Mouse (Mus musculus) forebrain, embryonic 12.5 days (tissue): ENCODE data around the gene Rab14. TPM values are rescaled to one million over a fixed set of nuclear protein-coding genes. Genes with fewer than 3 reads are reported as not detected.

Experiments
- ATAC-seq: fragments of 200-750 bp; cut with Nextera tagmentation; 2 replicates; pipeline ENCODE4 v1.8.0; 2017; ENCODE audit warnings: moderate TSS enrichment; ENCODE audit not compliant: low FRiP score
- H3K27ac ChIP-seq: fragments of 300-500 bp; sonication (generic); 2 replicates; pipeline ENCODE4 v1.5.1; 2016; ENCODE audit warnings: mild to moderate bottlenecking
- H3K27me3 ChIP-seq: fragments of 300-500 bp; sonication (generic); 2 replicates; pipeline ENCODE4 v1.6.1; 2016; ENCODE audit warnings: mild to moderate bottlenecking
- H3K36me3 ChIP-seq: fragments of 300-500 bp; sonication (generic); replicated peaks from 2 replicates; pipeline ENCODE4 v1.6.1; 2016; ENCODE audit warnings: mild to moderate bottlenecking
- H3K4me1 ChIP-seq: fragments of 300-500 bp; sonication (generic); 2 replicates; pipeline ENCODE4 v1.6.1; 2016
- H3K4me2 ChIP-seq: fragments of 300-500 bp; sonication (generic); 2 replicates; pipeline ENCODE4 v1.6.1; 2016; ENCODE audit warnings: mild to moderate bottlenecking, moderate library complexity
- H3K4me3 ChIP-seq: fragments of 300-500 bp; sonication (generic); replicated peaks from 2 replicates; pipeline ENCODE4 v1.5.1; 2016; ENCODE audit warnings: mild to moderate bottlenecking
- H3K9ac ChIP-seq: fragments of 300-500 bp; sonication (generic); 2 replicates; pipeline ENCODE4 v1.6.1; 2016; ENCODE audit warnings: mild to moderate bottlenecking
- H3K9me3 ChIP-seq: fragments of 300-500 bp; sonication (generic); 2 replicates; pipeline ENCODE4 v1.6.1; 2016
- WGBS: fragments of 180-500 bp; shearing (Covaris S2); methylation state at CpG from one replicate; pipeline ENCODE4 v1.1.7; 2016; 5-methylcytosine and 5-hydroxymethylcytosine counted together
- polyA plus RNA-seq: library from polyadenylated mRNA; unstranded; fragments of >200 nt; fragmentation: Nextera tagmentation; extraction: Ambion mirVana; gene quantifications from 2 replicates; pipeline ENCODE4 v1.2.1, GENCODE M21; 2016

Gene Rab14
- polyA plus RNA-seq, 1 experiment from 2014 or later = 355 TPM

DNA sequence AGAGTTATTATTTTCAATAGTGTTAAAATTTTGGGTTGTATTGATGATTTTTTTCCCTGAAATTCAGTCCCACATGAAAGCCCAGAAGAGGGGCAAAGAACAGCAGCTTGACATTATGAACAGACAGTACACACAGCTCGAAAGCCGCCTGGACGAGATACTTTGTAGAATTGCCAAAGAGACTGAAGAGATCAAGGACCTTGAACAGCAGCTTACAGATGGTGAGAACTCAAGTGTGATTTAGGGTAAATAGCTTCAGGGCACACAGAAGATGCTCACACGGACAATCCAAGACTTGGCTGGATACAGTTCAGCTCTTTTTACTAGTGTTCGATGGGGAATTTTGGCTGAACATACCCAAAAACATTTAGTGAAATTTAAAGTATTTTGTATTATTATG is 67.0 kb downstream of the Rab14 start:
- Histone ChIP-seq H3K27me3 (no peaks in the 10 kb centered on the region), H3K36me3 (peaks cover 38% of the 10 kb centered on the region), H3K4me3 (no peak overlapping the region), H3K9ac (no peak overlapping the region), H3K4me1 (peaks cover 17% of the 10 kb centered on the region), H3K4me2 (no peak overlapping the region), H3K27ac (no peak overlapping the region), H3K9me3 (no peaks in the 10 kb centered on the region)
- ATAC-seq = no peak
- 73% methylated on average over 5 of the region's 5 CpGs for WGBS

DNA sequence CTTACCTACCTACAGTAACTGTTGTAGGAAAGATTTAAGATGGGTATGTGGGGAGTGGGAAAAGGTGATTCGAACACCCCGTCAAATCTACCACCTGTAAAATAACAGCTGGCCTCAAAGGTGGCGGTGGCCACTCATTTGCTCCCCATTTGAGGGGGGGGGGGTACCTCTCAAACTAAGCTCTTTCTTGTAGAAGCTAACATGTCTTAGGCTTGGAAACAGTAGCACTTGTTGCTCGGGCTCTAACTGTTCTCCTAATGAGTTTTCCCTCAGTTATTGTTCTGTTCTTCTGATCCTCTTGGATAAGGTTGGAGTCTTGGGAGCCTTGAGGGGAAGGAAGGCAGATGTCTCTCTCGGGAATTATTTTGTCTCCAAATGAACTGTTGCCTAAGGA is 68.3 kb downstream of the Rab14 start:
- Histone ChIP-seq H3K9ac (peak overlapping the region; percentile 57), H3K4me3 (peak overlapping the region; percentile 51), H3K27me3 (no peaks in the 10 kb centered on the region), H3K36me3 (peaks cover 32% of the 10 kb centered on the region), H3K4me1 (peaks cover 17% of the 10 kb centered on the region), H3K9me3 (no peaks in the 10 kb centered on the region), H3K4me2 (peak overlapping the region; percentile 65), H3K27ac (peak overlapping the region; percentile 75)
- 12% methylated on average over 5 of the region's 5 CpGs for WGBS
- ATAC-seq = peak; percentile 28; the same call in 1 of the 2 replicates

- WGBS = under 1% methylated on average over 21 of the region's 21 CpGs
These were observed 68.8 kb downstream of the Rab14 start for GRCm38 (mm10) chr2:35131991-35132661.

DNA sequence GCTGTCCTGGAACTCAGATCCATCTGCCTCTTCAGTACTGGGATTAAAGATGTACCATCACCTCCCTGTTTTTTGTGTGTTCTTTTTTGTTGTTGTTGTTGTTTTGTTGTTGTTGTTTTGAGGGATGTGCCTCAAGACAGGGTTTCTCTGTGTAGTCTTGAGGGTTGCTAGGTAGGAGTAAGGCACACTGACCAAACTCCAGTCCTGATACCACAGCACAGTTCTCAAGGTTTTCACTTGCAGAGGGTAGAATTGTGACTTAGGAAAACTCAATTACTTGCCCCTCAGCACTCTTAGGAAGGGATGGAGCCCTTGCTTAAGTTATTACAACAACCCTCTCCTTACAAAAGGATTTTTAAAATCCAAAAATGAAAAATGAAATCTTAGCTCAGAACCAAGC is 69.4 kb downstream of the Rab14 start:
- Histone ChIP-seq H3K36me3 (peaks cover 25% of the 10 kb centered on the region), H3K4me1 (peaks cover 17% of the 10 kb centered on the region), H3K4me2 (peak overlapping the region; percentile 65), H3K4me3 (no peak overlapping the region), H3K9ac (no peak overlapping the region), H3K27ac (peak overlapping the region; percentile 75; the same call in 1 of the 2 replicates), H3K27me3 (no peaks in the 10 kb centered on the region), H3K9me3 (no peaks in the 10 kb centered on the region)
- peak; percentile 42; the same call in 1 of the 2 replicates for ATAC-seq

More at GRCm38 (mm10) chr2:35131991-35132661, 68.8 kb downstream of the Rab14 start:
- Histone ChIP-seq H3K9me3 (no peaks in the 10 kb centered on the region), H3K27ac (peak overlapping the region; percentile 75), H3K4me3 (peak overlapping the region; percentile 51), H3K36me3 (peaks cover 29% of the 10 kb centered on the region), H3K9ac (peak overlapping the region; percentile 57), H3K4me1 (peaks cover 17% of the 10 kb centered on the region), H3K4me2 (peak overlapping the region; percentile 65), H3K27me3 (no peaks in the 10 kb centered on the region)
- peak; percentile 98 for ATAC-seq

Other genes with a start within 250 kb of the Rab14 start
- gene Traf1, start 239.3 kb downstream of the Rab14 start, polyA plus RNA-seq = 0.37 and 0.45 TPM in 2 replicates
- 0.45 and 1.2 TPM in 2 replicates for gene Hc, start 139.7 kb downstream of the Rab14 start, polyA plus RNA-seq
- gene AI182371, start 99.6 kb downstream of the Rab14 start, polyA plus RNA-seq = 0.22 and 0.98 TPM in 2 replicates
- gene Cntrl, start 91.6 kb downstream of the Rab14 start, polyA plus RNA-seq = 37.1 and 38.2 TPM in 2 replicates
- 27.2 and 32.7 TPM in 2 replicates for gene Gsn, start 55.3 kb upstream of the Rab14 start, polyA plus RNA-seq
- 11.0 TPM in 2 replicates for gene Stom, start 135.9 kb upstream of the Rab14 start, polyA plus RNA-seq
- not detected in 2 replicates for gene 4930568D16Rik, start 166.6 kb upstream of the Rab14 start, polyA plus RNA-seq
- not detected in 2 replicates for gene 4930402F06Rik, start 196.1 kb upstream of the Rab14 start, polyA plus RNA-seq